Mouse (Mus musculus) cerebellum, adult 18-20 months (tissue): ENCODE measurements around the gene Morf4l1.
"Not testable (repeated sequence)": the region's sequence is repeated elsewhere in the genome, so short reads cannot be mapped to it uniquely, and the experiment has no call there.

Experiments
- DNase-seq, 2 experiments: peaks; one replicate each; pipeline ENCODE4 v3.0.0; 2021

The Morf4l1 gene

GRCm38 (mm10) chr9:90059828-90060573, 54.6 kb downstream of the Morf4l1 start:
- no peak for DNase-seq

GRCm38 (mm10) chr9:90056716-90057115, 57.9 kb downstream of the Morf4l1 start:
- DNase-seq, result no peak

GRCm38 (mm10) chr9:90055911-90056310, 58.7 kb downstream of the Morf4l1 start:
- no peak for DNase-seq

GRCm38 (mm10) chr9:90055409-90055808, 59.2 kb downstream of the Morf4l1 start:
- DNase-seq, result no peak

GRCm38 (mm10) chr9:90054371-90055145, 60.0 kb downstream of the Morf4l1 start:
- no peak for DNase-seq

DNA sequence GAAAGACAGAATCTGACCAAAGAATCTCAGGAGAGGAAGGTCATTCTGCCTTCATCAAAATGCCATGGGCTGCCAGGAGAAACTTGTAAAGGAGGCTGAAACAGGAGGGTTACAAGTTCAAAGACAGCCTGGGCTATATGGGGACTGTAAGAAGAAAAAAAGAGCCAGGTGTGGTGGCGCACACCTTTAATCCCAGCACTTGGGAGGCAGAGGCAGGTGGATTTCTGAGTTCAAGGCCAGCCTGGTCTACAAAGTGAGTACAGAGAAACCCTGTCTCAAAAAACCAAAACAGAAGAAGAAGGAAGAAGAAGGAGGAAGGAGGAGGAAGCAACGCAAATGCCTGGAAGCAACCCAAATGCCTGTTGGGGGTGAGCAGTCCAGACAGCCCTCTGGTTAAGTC, 60.7 kb downstream of the Morf4l1 start, which contains the start of gene Ctsh:
TSS of gene Ctsh (plus strand) at position 301 of the 400 bp plus-strand sequence.
- no peak for DNase-seq

DNA sequence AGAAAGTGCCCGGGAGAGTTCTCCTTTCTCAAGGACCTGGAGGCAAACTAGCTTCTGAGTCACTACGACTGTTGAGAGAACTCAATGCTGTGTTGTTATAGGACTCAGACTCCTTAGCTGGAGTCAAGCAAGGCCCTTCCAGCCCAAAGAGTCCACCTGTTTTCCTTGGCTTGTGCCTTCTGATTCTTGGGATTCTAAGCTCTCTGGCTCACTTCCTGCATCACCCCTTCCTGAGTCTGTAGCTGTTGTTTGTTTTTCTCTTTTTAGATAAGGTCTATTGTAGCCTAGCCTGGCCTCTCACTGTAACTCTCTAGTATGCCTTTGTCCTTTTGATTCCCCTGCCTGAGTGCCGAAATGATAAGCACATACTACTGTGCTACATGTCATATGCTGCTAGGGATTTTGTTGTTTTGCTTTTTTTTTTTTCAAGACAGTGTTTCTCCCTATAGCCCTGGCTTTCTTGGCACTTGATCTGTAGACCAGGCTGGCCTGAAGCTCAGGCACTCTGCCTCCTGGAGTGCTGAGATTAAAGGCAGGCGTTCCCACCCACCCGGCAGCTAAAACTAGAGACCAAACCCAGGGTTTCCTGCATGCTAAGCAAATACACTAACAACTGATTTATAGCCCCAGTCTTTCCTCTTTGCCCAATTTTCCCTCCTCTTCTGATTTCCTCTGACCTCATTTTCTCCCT, 66.5 kb downstream of the Morf4l1 start:
- no peak for DNase-seq

DNA sequence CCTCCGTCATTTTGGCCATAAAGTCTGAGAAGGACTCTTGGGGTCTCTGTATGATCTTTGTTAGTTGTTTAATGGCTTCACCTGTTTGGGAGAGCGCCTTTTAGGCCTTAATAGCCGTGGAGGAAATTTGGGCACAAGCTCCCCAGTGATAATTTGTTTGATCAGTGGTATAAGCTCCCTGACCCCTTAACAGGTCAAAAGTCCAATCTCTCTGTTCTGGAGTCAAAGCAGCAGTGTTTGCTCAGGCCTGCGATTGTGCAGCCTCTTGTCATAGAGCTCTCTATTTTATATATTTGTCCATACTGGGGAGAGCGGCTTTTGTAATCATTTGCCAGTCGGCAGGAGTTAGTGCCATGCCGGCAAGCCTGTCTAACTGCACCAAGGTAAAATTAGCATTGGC, 69.4 kb downstream of the Morf4l1 start:
- DNase-seq, result no peak

GRCm38 (mm10) chr9:90042906-90043305, 71.7 kb downstream of the Morf4l1 start:
- not testable (repeated sequence) for DNase-seq
